Mouse (Mus musculus) left cerebral cortex, adult 11 months (tissue): Measurements from ENCODE around the gene Aldh2.
A peak's percentile ranks its signal among the peaks of the same experiment; 100 is the strongest.
"Not testable (repeated sequence)": the region's sequence is repeated elsewhere in the genome, so short reads cannot be mapped to it uniquely, and the experiment has no call there.

ENCODE experiments used
- DNase-seq: peaks from one replicate; pipeline ENCODE4 v3.0.0; 2022; ENCODE audit warnings: low spot score

Aldh2 gene

GRCm38 (mm10) chr5:121593451-121594401 is at the start of gene Aldh2:
Aldh2 (minus strand) TSS chr5:121593824.
- peak; percentile 60 for DNase-seq

- no peak for DNase-seq
Measured at GRCm38 (mm10) chr5:121639601-121640000, 46.0 kb upstream of the Aldh2 start.

GRCm38 (mm10) chr5:121637296-121637695 is 43.7 kb upstream of the Aldh2 start:
- DNase-seq, result no peak

- no peak for DNase-seq
Measured at GRCm38 (mm10) chr5:121634668-121635067, 41.0 kb upstream of the Aldh2 start.

- no peak for DNase-seq
Measured at GRCm38 (mm10) chr5:121632804-121633203, 39.2 kb upstream of the Aldh2 start.

- not testable (repeated sequence) for DNase-seq
Measured at GRCm38 (mm10) chr5:121631106-121631647, 37.6 kb upstream of the Aldh2 start.

- peak; percentile 51 for DNase-seq
Measured at GRCm38 (mm10) chr5:121627871-121628270, 34.2 kb upstream of the Aldh2 start.

GRCm38 (mm10) chr5:121623241-121623640 is 29.6 kb upstream of the Aldh2 start:
- DNase-seq, result no peak

- no peak for DNase-seq
Measured at GRCm38 (mm10) chr5:121621102-121621501, 27.5 kb upstream of the Aldh2 start.

GRCm38 (mm10) chr5:121618592-121619513 is 25.2 kb upstream of the Aldh2 start, which contains the start of gene Acad12:
Acad12 (minus strand) TSS chr5:121618938.
- peak; percentile 49 for DNase-seq

- not testable (repeated sequence) for DNase-seq
Measured at GRCm38 (mm10) chr5:121614921-121615320, 21.3 kb upstream of the Aldh2 start.

GRCm38 (mm10) chr5:121612036-121612435 is 18.4 kb upstream of the Aldh2 start:
- DNase-seq, result no peak

GRCm38 (mm10) chr5:121609556-121610135 is 16.0 kb upstream of the Aldh2 start:
- not testable (repeated sequence) for DNase-seq

- DNase-seq, result peak; percentile 44
Measured at GRCm38 (mm10) chr5:121606151-121606550, 12.5 kb upstream of the Aldh2 start.

GRCm38 (mm10) chr5:121603815-121604214 is 10.2 kb upstream of the Aldh2 start:
- not testable (repeated sequence) for DNase-seq

- DNase-seq, result peak; percentile 77
Measured at GRCm38 (mm10) chr5:121601547-121602299, 8.1 kb upstream of the Aldh2 start.

- no peak for DNase-seq
Measured at GRCm38 (mm10) chr5:121598871-121599610, 5.4 kb upstream of the Aldh2 start.

- no peak for DNase-seq
Measured at GRCm38 (mm10) chr5:121597991-121598537, 4.4 kb upstream of the Aldh2 start.

GRCm38 (mm10) chr5:121597332-121597731 is 3.7 kb upstream of the Aldh2 start:
- no peak for DNase-seq

GRCm38 (mm10) chr5:121596226-121596625 is 2.6 kb upstream of the Aldh2 start:
- DNase-seq, result no peak
